Mouse (Mus musculus) forebrain, postnatal 0 days (tissue): Measurements from ENCODE around the gene St3gal3. TPM values are rescaled to one million over a fixed set of nuclear protein-coding genes. Genes with fewer than 3 reads are reported as not detected.

Experiments
- ATAC-seq: fragments of 200-750 bp; cut with Nextera tagmentation; 2 replicates; pipeline ENCODE4 v1.8.0; 2017; ENCODE audit warnings: mild to moderate bottlenecking, moderate library complexity
- DNase-seq: peaks from one replicate; pipeline ENCODE4 v3.0.0-alpha.2; 2015
- H3K27ac ChIP-seq: fragments of 300-500 bp; sonication (generic); 2 replicates; pipeline ENCODE4 v1.5.1; 2014; ENCODE audit warnings: low read depth, mild to moderate bottlenecking, antibody characterized with exemption, low read length, moderate library complexity, mixed read lengths
- H3K27me3 ChIP-seq: fragments of 300-500 bp; sonication (generic); 2 replicates; pipeline ENCODE4 v1.6.1; 2014; ENCODE audit warnings: mild to moderate bottlenecking, low read length, mixed read lengths; ENCODE audit not compliant: insufficient read depth
- H3K36me3 ChIP-seq: fragments of 300-500 bp; sonication (generic); 2 replicates; pipeline ENCODE4 v1.6.1; 2014; ENCODE audit warnings: mild to moderate bottlenecking, moderate library complexity; ENCODE audit not compliant: insufficient read depth
- H3K4me1 ChIP-seq: fragments of 300-500 bp; sonication (generic); 2 replicates; pipeline ENCODE4 v1.6.1; 2014; ENCODE audit warnings: antibody characterized with exemption; ENCODE audit not compliant: insufficient read depth
- H3K4me2 ChIP-seq: fragments of 300-500 bp; sonication (generic); 2 replicates; pipeline ENCODE4 v1.6.1; 2014; ENCODE audit warnings: low read depth, mild to moderate bottlenecking, moderate library complexity
- H3K4me3 ChIP-seq: fragments of 300-500 bp; sonication (generic); 2 replicates; pipeline ENCODE4 v1.5.1; 2014; ENCODE audit warnings: low read depth, low read length, mixed read lengths
- H3K9ac ChIP-seq: fragments of 300-500 bp; sonication (generic); 2 replicates; pipeline ENCODE4 v1.6.1; 2014; ENCODE audit warnings: mild to moderate bottlenecking
- H3K9me3 ChIP-seq: fragments of 300-500 bp; sonication (generic); 2 replicates; pipeline ENCODE4 v1.6.1; 2016; ENCODE audit warnings: low read length
- CTCF ChIP-seq: sonication (generic); IDR thresholded peaks from 2 replicates; pipeline ENCODE4 v1.5.1; 2016; ENCODE audit warnings: antibody characterized with exemption, control low read depth, low read depth
- WGBS: fragments of 180-500 bp; shearing (Covaris S2); extraction: QIAGEN DNeasy Blood & Tissue Kit; methylation state at CpG from one replicate; pipeline ENCODE4 v1.1.7; 2014; 5-methylcytosine and 5-hydroxymethylcytosine counted together
- polyA plus RNA-seq: library from polyadenylated mRNA; unstranded; fragments of >200 nt; fragmentation: Nextera tagmentation; extraction: Ambion mirVana; gene quantifications from 2 replicates; pipeline ENCODE4 v1.2.1, GENCODE M21; 2015
- total RNA-seq: library from RNA; depleted of rRNA; stranded (reverse); fragments of >200 nt; gene quantifications from 2 replicates; pipeline ENCODE4 v1.2.3, GENCODE M21; 2014

St3gal3 gene
- total and polyA plus RNA-seq, 2 experiments from 2014 or later: 11.2 to 36.1 TPM

- DNase-seq (no peak), ATAC-seq (no peak)
- Histone ChIP-seq H3K36me3 (no peaks in the 10 kb centered on the region), H3K27ac (no peak overlapping the region), H3K4me2 (no peak overlapping the region), H3K27me3 (no peaks in the 10 kb centered on the region), H3K9me3 (no peaks in the 10 kb centered on the region), H3K4me1 (no peaks in the 10 kb centered on the region), H3K9ac (no peak overlapping the region), H3K4me3 (no peak overlapping the region)
- no peak for TF ChIP-seq CTCF
- WGBS: 65% methylated on average over 8 of the region's 8 CpGs
These were observed 147.9 kb downstream of the St3gal3 start for GRCm38 (mm10) chr4:117986766-117987165.

DNA sequence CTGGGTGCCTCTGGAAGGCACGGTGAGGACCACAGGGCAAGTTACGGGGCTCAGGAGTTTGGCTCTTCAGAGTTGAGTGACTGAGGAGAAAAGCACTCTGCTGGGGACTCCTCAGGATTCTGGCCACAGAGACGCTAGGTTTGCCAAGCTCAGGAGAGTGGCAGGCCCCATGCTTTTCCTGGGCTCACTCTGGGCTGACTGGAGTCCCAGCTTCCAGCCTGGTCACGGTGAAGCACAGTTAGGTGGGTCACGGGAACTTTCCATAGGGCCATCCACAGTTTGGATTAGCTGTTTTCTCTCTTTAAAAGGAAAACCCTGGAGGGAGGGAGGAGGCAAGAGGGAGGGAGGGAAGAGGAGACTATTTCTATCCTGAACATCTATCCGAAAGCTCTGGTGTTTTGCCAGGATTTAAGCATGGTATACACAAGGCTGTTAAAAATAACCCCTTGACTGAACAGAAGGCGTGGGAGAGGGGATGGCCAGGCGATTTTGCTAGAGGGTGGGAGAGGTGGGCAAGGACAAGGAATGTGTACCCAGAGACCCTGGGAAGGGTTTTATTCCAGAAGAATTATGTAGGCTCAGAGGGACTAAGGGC, 149.6 kb downstream of the St3gal3 start:
- Histone ChIP-seq H3K4me1 (no peaks in the 10 kb centered on the region), H3K9ac (no peak overlapping the region), H3K4me2 (no peak overlapping the region), H3K9me3 (no peaks in the 10 kb centered on the region), H3K36me3 (no peaks in the 10 kb centered on the region), H3K4me3 (no peak overlapping the region), H3K27me3 (no peaks in the 10 kb centered on the region), H3K27ac (no peak overlapping the region)
- peak; percentile 47 for ATAC-seq
- no peak for TF ChIP-seq CTCF
- WGBS: 59% methylated on average over 8 of the region's 8 CpGs
- peak; percentile 29 for DNase-seq

DNA sequence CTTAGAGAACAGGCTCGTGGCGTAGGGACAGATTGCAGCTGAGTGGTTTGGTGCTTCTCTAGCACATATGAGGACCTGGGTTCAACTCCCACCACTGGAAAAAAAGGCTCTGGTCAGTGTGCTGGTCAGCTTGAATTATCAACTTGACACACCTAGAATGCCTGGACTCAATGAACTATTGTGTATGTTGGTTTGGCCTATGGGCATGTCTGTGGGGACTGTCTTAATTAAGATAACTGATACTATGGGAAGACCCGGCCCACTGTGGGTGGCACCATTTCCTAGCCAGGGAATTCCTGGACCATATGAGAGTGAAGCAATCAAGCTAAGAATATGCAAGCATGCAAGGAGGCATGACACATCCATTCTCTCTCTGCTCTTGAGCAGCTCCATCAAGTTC, 150.5 kb downstream of the St3gal3 start:
- DNase-seq: no peak
- Histone ChIP-seq H3K9me3 (no peaks in the 10 kb centered on the region), H3K36me3 (no peaks in the 10 kb centered on the region), H3K27me3 (no peaks in the 10 kb centered on the region), H3K4me2 (no peak overlapping the region), H3K27ac (no peak overlapping the region), H3K9ac (no peak overlapping the region), H3K4me1 (no peaks in the 10 kb centered on the region), H3K4me3 (no peak overlapping the region)
- no peak for TF ChIP-seq CTCF
- WGBS: 96% methylated on average over 3 of the region's 3 CpGs
- no peak for ATAC-seq

DNA sequence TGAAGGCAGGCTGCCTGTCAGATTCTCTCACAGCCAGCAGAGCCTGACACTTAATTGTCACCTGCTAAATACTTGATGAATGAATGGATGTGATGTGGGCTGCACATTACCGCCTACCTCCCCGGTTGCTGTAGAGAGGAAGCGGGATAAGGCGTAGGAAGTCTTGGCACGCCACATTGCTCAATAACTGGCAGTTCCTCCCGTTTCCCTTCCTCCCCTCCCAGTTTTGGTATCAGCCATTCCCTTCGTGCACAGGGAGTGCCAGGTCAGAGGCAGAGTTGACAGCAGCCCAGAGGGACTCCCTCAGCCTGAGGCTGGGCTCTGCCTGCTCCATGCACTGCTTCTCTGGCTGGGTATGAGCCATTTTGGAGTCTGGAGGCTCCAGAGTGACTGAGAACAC, 152.0 kb downstream of the St3gal3 start:
- Histone ChIP-seq H3K36me3 (no peaks in the 10 kb centered on the region), H3K9me3 (no peaks in the 10 kb centered on the region), H3K4me2 (no peak overlapping the region), H3K27me3 (no peaks in the 10 kb centered on the region), H3K9ac (no peak overlapping the region), H3K4me3 (no peak overlapping the region), H3K4me1 (no peaks in the 10 kb centered on the region), H3K27ac (0 out of 2 replicates have a peak overlapping the region, but pooled peaks have one; percentile 29)
- DNase-seq: peak; percentile 56
- WGBS: 24% methylated on average over 7 of the region's 7 CpGs
- no peak for TF ChIP-seq CTCF
- ATAC-seq: peak; percentile 89

GRCm38 (mm10) chr4:117981518-117981917, 153.2 kb downstream of the St3gal3 start:
- Histone ChIP-seq H3K9me3 (no peaks in the 10 kb centered on the region), H3K27me3 (no peaks in the 10 kb centered on the region), H3K4me2 (no peak overlapping the region), H3K9ac (no peak overlapping the region), H3K4me3 (no peak overlapping the region), H3K36me3 (no peaks in the 10 kb centered on the region), H3K27ac (no peak overlapping the region), H3K4me1 (no peaks in the 10 kb centered on the region)
- ATAC-seq: no peak
- DNase-seq: no peak
- WGBS: 80% methylated on average over 4 of the region's 5 CpGs
- no peak for TF ChIP-seq CTCF

GRCm38 (mm10) chr4:117980161-117980560, 154.6 kb downstream of the St3gal3 start:
- Histone ChIP-seq H3K4me2 (no peak overlapping the region), H3K27ac (no peak overlapping the region), H3K4me3 (no peak overlapping the region), H3K4me1 (no peaks in the 10 kb centered on the region), H3K9ac (no peak overlapping the region), H3K9me3 (no peaks in the 10 kb centered on the region), H3K36me3 (no peaks in the 10 kb centered on the region), H3K27me3 (no peaks in the 10 kb centered on the region)
- no peak for DNase-seq
- no peak for TF ChIP-seq CTCF
- no peak for ATAC-seq
- WGBS: 93% methylated on average over 4 of the region's 4 CpGs

DNA sequence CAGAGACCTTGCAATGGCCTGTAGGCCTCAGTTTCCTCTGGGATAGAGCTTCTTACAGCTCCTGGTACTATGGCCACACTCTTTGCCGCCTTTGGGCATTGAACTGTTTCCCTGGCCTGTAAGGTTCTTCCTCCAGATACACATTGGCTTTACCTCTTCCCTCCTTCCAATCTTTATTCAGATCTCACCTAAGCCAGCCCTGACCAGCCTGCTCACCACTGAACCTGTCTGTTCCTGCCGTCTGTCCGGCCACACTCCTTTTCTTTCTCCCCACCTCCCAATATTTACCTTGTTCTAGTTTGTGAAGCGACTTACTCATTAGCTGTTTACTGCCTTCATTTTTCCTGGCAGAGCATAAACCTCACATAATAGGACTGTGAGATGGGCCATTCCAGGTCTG, 155.5 kb downstream of the St3gal3 start:
- ATAC-seq: no peak
- no peaks in the 10 kb centered on the region for H3K4me1 ChIP-seq

DNA sequence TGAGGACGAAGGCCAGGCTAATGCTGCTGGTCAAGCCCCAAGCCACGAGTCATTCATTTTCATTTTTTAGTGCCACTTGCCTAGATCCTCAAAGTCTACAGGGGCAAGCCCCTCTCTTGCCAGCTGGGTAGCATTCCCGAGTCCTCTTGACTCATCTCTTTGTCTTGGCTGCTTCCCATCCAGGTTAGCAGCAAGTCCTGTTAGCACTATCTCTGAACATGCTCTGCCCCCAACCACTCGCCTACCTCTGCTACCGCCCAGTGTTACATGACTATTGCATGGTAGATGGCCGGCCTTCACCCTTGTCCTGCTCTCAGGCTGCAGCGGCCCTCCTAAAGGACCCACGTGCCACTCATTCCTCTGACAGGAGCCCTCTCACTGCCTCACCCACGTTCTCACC, 156.4 kb downstream of the St3gal3 start:
- H3K9me3 ChIP-seq: no peaks in the 10 kb centered on the region
- no peak overlapping the region for H3K4me2 ChIP-seq
- no peak for ATAC-seq
- H3K4me3 ChIP-seq: no peak overlapping the region
- no peak overlapping the region for H3K27ac ChIP-seq
- 93% methylated on average over 9 of the region's 9 CpGs for WGBS
- no peak overlapping the region for H3K9ac ChIP-seq
- no peaks in the 10 kb centered on the region for H3K36me3 ChIP-seq
- no peaks in the 10 kb centered on the region for H3K4me1 ChIP-seq
- no peaks in the 10 kb centered on the region for H3K27me3 ChIP-seq
- no peak for DNase-seq
- no peak for TF ChIP-seq CTCF

More for the DNA sequence above, 155.5 kb downstream of the St3gal3 start:
- H3K4me2 ChIP-seq: no peak overlapping the region
- H3K9ac ChIP-seq: no peak overlapping the region
- H3K27ac ChIP-seq: no peak overlapping the region
- no peaks in the 10 kb centered on the region for H3K27me3 ChIP-seq
- no peaks in the 10 kb centered on the region for H3K9me3 ChIP-seq
- 93% methylated on average over 4 of the region's 4 CpGs for WGBS
- DNase-seq: no peak
- H3K4me3 ChIP-seq: no peak overlapping the region
- H3K36me3 ChIP-seq: no peaks in the 10 kb centered on the region
- no peak for TF ChIP-seq CTCF
